Mouse (Mus musculus) midbrain, embryonic 14.5 days (tissue): ENCODE measurements around the gene 4930539E08Rik. TPM values are rescaled to one million over a fixed set of nuclear protein-coding genes. Genes with fewer than 3 reads are reported as not detected.

Source experiments
- ATAC-seq: fragments of 200-750 bp; cut with Nextera tagmentation; 2 replicates; pipeline ENCODE4 v1.8.0; 2017; ENCODE audit warnings: moderate number of reproducible peaks, moderate library complexity; ENCODE audit not compliant: low FRiP score, low TSS enrichment
- DNase-seq: peaks from one replicate; pipeline ENCODE4 v3.0.0-alpha.2; 2015
- H3K27ac ChIP-seq: fragments of 300-500 bp; sonication (generic); replicated peaks from 2 replicates; pipeline ENCODE4 v1.5.1; 2014; ENCODE audit warnings: mild to moderate bottlenecking, low read depth, low read length, moderate library complexity
- H3K27me3 ChIP-seq: fragments of 300-500 bp; sonication (generic); 2 replicates; pipeline ENCODE4 v1.6.1; 2014; ENCODE audit warnings: low read length, control low read depth, mixed read lengths; ENCODE audit not compliant: control insufficient read depth, insufficient read depth
- H3K36me3 ChIP-seq: fragments of 300-500 bp; sonication (generic); 2 replicates; pipeline ENCODE4 v1.6.1; 2014; ENCODE audit warnings: low read length, control low read depth; ENCODE audit not compliant: control insufficient read depth, insufficient read depth
- H3K4me1 ChIP-seq: fragments of 300-500 bp; sonication (generic); 2 replicates; pipeline ENCODE4 v1.6.1; 2014; ENCODE audit warnings: mild to moderate bottlenecking, antibody characterized with exemption, low read length, control low read depth; ENCODE audit not compliant: control insufficient read depth, insufficient read depth
- H3K4me2 ChIP-seq: fragments of 300-500 bp; sonication (generic); 2 replicates; pipeline ENCODE4 v1.6.1; 2014; ENCODE audit warnings: mild to moderate bottlenecking, low read length, moderate library complexity
- H3K4me3 ChIP-seq: fragments of 300-500 bp; sonication (generic); replicated peaks from 2 replicates; pipeline ENCODE4 v1.5.1; 2014; ENCODE audit warnings: low read depth, low read length
- H3K9ac ChIP-seq: fragments of 300-500 bp; sonication (generic); replicated peaks from 2 replicates; pipeline ENCODE4 v1.6.1; 2014; ENCODE audit warnings: mild to moderate bottlenecking, low read length, moderate library complexity
- H3K9me3 ChIP-seq: fragments of 300-500 bp; sonication (generic); 2 replicates; pipeline ENCODE4 v1.6.1; 2016; ENCODE audit warnings: low read length, control low read depth, mixed read lengths; ENCODE audit not compliant: control insufficient read depth
- WGBS: fragments of 180-500 bp; shearing (Covaris S2); extraction: QIAGEN DNeasy Blood & Tissue Kit; methylation state at CpG from one replicate; pipeline ENCODE4 v1.1.7; 2014; 5-methylcytosine and 5-hydroxymethylcytosine counted together
- polyA plus RNA-seq: library from polyadenylated mRNA; unstranded; fragments of >200 nt; fragmentation: Nextera tagmentation; extraction: Ambion mirVana; gene quantifications from 2 replicates; pipeline ENCODE4 v1.2.1, GENCODE M21; 2014

4930539E08Rik gene
- polyA plus RNA-seq, 1 experiment from 2014 or later = 1.2 TPM

GRCm38 (mm10) chr17:28886266-28886665 lies 28.9 kb downstream of the 4930539E08Rik start:
- H3K36me3 ChIP-seq = no peaks in the 10 kb centered on the region
- peaks cover 7% of the 10 kb centered on the region; the same call in 1 of the 2 replicates for H3K9me3 ChIP-seq
- WGBS = 84% methylated on average over 8 of the region's 8 CpGs
- DNase-seq (no peak), ATAC-seq (no peak)
- no peaks in the 10 kb centered on the region for H3K4me1 ChIP-seq
- H3K9ac ChIP-seq = no peak overlapping the region
- no peaks in the 10 kb centered on the region for H3K27me3 ChIP-seq
- H3K4me2 ChIP-seq = no peak overlapping the region
- no peak overlapping the region for H3K27ac ChIP-seq
- H3K4me3 ChIP-seq = no peak overlapping the region

- Histone ChIP-seq H3K9me3 (peaks cover 7% of the 10 kb centered on the region; the same call in 1 of the 2 replicates), H3K9ac (no peak overlapping the region), H3K27ac (no peak overlapping the region), H3K27me3 (no peaks in the 10 kb centered on the region), H3K4me2 (no peak overlapping the region), H3K4me3 (no peak overlapping the region), H3K4me1 (no peaks in the 10 kb centered on the region), H3K36me3 (no peaks in the 10 kb centered on the region)
- ATAC-seq (no peak), DNase-seq (no peak)
- WGBS = 86% methylated on average over 8 of the region's 8 CpGs
These were observed 29.9 kb downstream of the 4930539E08Rik start for GRCm38 (mm10) chr17:28885231-28885630.

GRCm38 (mm10) chr17:28883941-28884516 lies 31.1 kb downstream of the 4930539E08Rik start:
- 75% methylated on average over 10 of the region's 10 CpGs for WGBS
- H3K27me3 ChIP-seq = no peaks in the 10 kb centered on the region
- ATAC-seq = no peak

GRCm38 (mm10) chr17:28882810-28883209 lies 32.3 kb downstream of the 4930539E08Rik start:
- peak overlapping the region; percentile 40 for H3K4me2 ChIP-seq

More at GRCm38 (mm10) chr17:28883941-28884516, 31.1 kb downstream of the 4930539E08Rik start:
- Histone ChIP-seq H3K9ac (no peak overlapping the region), H3K9me3 (peaks cover 7% of the 10 kb centered on the region; the same call in 1 of the 2 replicates), H3K4me3 (no peak overlapping the region), H3K4me1 (no peaks in the 10 kb centered on the region), H3K4me2 (no peak overlapping the region), H3K27ac (no peak overlapping the region), H3K36me3 (no peaks in the 10 kb centered on the region)
- DNase-seq = peak; percentile 25

GRCm38 (mm10) chr17:28882316-28882715 lies 32.8 kb downstream of the 4930539E08Rik start:
- 3% methylated on average over 12 of the region's 12 CpGs for WGBS
- Histone ChIP-seq H3K4me2 (peak overlapping the region; percentile 40), H3K9ac (no peak overlapping the region), H3K36me3 (no peaks in the 10 kb centered on the region), H3K9me3 (no peaks in the 10 kb centered on the region), H3K4me3 (0 out of 2 replicates have a peak overlapping the region, but pooled peaks have one; percentile 9), H3K27me3 (no peaks in the 10 kb centered on the region), H3K27ac (no peak overlapping the region), H3K4me1 (no peaks in the 10 kb centered on the region)
- ATAC-seq (no peak), DNase-seq (peak; percentile 90)

More at GRCm38 (mm10) chr17:28882810-28883209, 32.3 kb downstream of the 4930539E08Rik start:
- H3K4me3 ChIP-seq = no peak overlapping the region
- no peak for ATAC-seq
- no peaks in the 10 kb centered on the region for H3K36me3 ChIP-seq
- no peak overlapping the region for H3K27ac ChIP-seq
- no peaks in the 10 kb centered on the region for H3K4me1 ChIP-seq
- no peaks in the 10 kb centered on the region for H3K9me3 ChIP-seq
- no peak overlapping the region for H3K9ac ChIP-seq
- WGBS = 60% methylated on average over 8 of the region's 8 CpGs
- DNase-seq = peak; percentile 21
- no peaks in the 10 kb centered on the region for H3K27me3 ChIP-seq

GRCm38 (mm10) chr17:28879931-28880391 lies 35.2 kb downstream of the 4930539E08Rik start:
- Histone ChIP-seq H3K27me3 (no peaks in the 10 kb centered on the region), H3K9me3 (no peaks in the 10 kb centered on the region), H3K4me1 (no peaks in the 10 kb centered on the region), H3K9ac (no peak overlapping the region), H3K4me2 (peak overlapping the region; percentile 33; the same call in 1 of the 2 replicates), H3K27ac (no peak overlapping the region), H3K4me3 (no peak overlapping the region), H3K36me3 (no peaks in the 10 kb centered on the region)
- 4% methylated on average over 18 of the region's 18 CpGs for WGBS
- ATAC-seq (peak; percentile 48; the same call in 1 of the 2 replicates), DNase-seq (peak; percentile 92)

GRCm38 (mm10) chr17:28876821-28877220 lies 38.3 kb downstream of the 4930539E08Rik start:
- Histone ChIP-seq H3K36me3 (no peaks in the 10 kb centered on the region), H3K9ac (no peak overlapping the region), H3K9me3 (no peaks in the 10 kb centered on the region), H3K27ac (no peak overlapping the region), H3K4me3 (no peak overlapping the region), H3K4me2 (no peak overlapping the region), H3K27me3 (no peaks in the 10 kb centered on the region), H3K4me1 (no peaks in the 10 kb centered on the region)
- ATAC-seq (no peak), DNase-seq (peak; percentile 59)
- 12% methylated on average over 19 of the region's 19 CpGs for WGBS

- no peaks in the 10 kb centered on the region for H3K36me3 ChIP-seq
- H3K9ac ChIP-seq = no peak overlapping the region
- H3K4me1 ChIP-seq = no peaks in the 10 kb centered on the region
- ATAC-seq (no peak), DNase-seq (no peak)
- 64% methylated on average over 5 of the region's 5 CpGs for WGBS
- H3K27ac ChIP-seq = no peak overlapping the region
- H3K27me3 ChIP-seq = no peaks in the 10 kb centered on the region
- H3K4me3 ChIP-seq = no peak overlapping the region
- H3K4me2 ChIP-seq = no peak overlapping the region
- H3K9me3 ChIP-seq = no peaks in the 10 kb centered on the region
These were observed 38.8 kb downstream of the 4930539E08Rik start for GRCm38 (mm10) chr17:28876331-28876730.

GRCm38 (mm10) chr17:28875316-28875715 lies 39.8 kb downstream of the 4930539E08Rik start:
- no peaks in the 10 kb centered on the region for H3K27me3 ChIP-seq
- H3K4me2 ChIP-seq = no peak overlapping the region
- no peaks in the 10 kb centered on the region for H3K36me3 ChIP-seq
- no peak overlapping the region for H3K9ac ChIP-seq
- H3K9me3 ChIP-seq = no peaks in the 10 kb centered on the region
- H3K4me1 ChIP-seq = 0 out of 2 replicates have a peak, but pooled peaks cover under 1% of the 10 kb centered on the region
- WGBS = 33% methylated on average over 8 of the region's 8 CpGs
- no peak overlapping the region for H3K4me3 ChIP-seq
- H3K27ac ChIP-seq = no peak overlapping the region
- ATAC-seq (no peak), DNase-seq (peak; percentile 60)
